Comparison of ENCODE assay signal across 23 mouse cellular contexts in the genomic region with DNA sequence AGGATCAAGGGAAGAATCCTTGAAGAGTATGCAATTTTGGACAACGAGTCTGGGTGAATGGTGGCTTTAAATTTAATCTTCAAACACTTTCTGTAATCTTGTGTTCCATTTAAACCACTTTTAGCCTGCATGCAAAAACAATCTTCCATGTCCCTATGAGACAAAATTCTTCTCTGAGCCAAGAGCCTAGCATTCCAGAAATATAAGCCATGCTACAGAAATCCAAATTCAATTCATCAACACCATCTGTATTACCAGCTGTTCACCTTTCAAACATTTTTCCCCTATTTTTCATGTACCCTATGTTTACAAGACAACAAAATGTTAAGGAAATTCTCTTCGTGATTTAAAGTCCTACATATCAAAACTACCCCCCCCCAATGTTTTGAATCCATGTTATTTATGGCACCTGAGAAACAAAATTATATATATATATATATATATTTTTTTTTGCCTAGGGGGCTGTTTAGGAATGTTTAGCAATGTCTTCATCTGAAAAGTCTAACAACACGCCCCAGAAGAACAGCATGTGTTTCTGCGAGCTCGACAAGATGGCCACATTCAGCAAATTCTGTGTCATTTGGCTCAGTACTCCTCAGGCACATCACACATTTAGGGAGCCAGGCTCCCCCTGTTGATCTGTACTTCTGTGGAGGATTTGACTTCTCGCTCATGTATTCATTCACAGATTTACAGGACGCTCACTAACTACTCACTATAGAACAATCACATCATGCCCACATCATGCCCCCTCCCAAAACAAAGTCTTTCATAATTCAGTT. TPM values are rescaled to one million over a fixed set of nuclear protein-coding genes. Genes with fewer than 3 reads are reported as not detected.
DNase-seq lines count a peak whose midpoint lies in the region; ATAC-seq and TF ChIP-seq lines count a peak whose summit lies in the region.
"Had no signal": no experiment of that assay in that cellular context is flagged by ENCODE, and none has a peak within 500 bp of the region (broad histone marks: within the 10 kb centered on the region; RNA-seq: fewer than 3 reads in every experiment).

No protein-coding gene starts in this region.

- no peaks in the 10 kb centered on the region for H3K27me3 ChIP-seq in forebrain, postnatal 0 days (ENCODE audit: insufficient read depth, low read length)
- H3K27me3 ChIP-seq in liver, embryonic 11.5 days (replicated peaks; ENCODE audit: control insufficient read depth, insufficient read depth, low read length): no peaks in the 10 kb centered on the region
- H3K27me3 ChIP-seq: embryonic facial prominence, embryonic 13.5 days; hindbrain, embryonic 15.5 days; liver, embryonic 13.5 days; lung, embryonic 15.5 days had no signal

- peak; percentile 85 for ATAC-seq in forebrain, postnatal 0 days
- no peak for ATAC-seq in monocyte, adult 5-6 weeks (replicated peaks; ENCODE audit: insufficient number of reproducible peaks, low FRiP score, low TSS enrichment, poor library complexity, severe bottlenecking)
- no peak for ATAC-seq in liver, embryonic 11.5 days (replicated peaks; ENCODE audit: low FRiP score)
- no peak for ATAC-seq in megakaryocyte progenitor cell, adult 5-6 weeks (replicated peaks; ENCODE audit: poor library complexity)
- ATAC-seq: activated CD4-positive, CD25-positive, alpha-beta regulatory T cell, adult 4 months; intestine, embryonic 16.5 days; midbrain, embryonic 16.5 days; Patski had no signal

- WGBS in forebrain, postnatal 0 days: 62% methylated on average over 7 of the region's 7 CpGs
- WGBS in liver, embryonic 11.5 days: 76% methylated on average over 7 of the region's 7 CpGs

- no peaks in the 10 kb centered on the region for H3K4me1 ChIP-seq in forebrain, postnatal 0 days (ENCODE audit: insufficient read depth)
- H3K4me1 ChIP-seq in liver, embryonic 11.5 days (replicated peaks; ENCODE audit: control insufficient read depth, insufficient read depth, low read length): no peaks in the 10 kb centered on the region
- H3K4me1 ChIP-seq: embryonic facial prominence, embryonic 13.5 days; hindbrain, embryonic 15.5 days; liver, embryonic 13.5 days; lung, embryonic 15.5 days had no signal

- no peak overlapping the region for H3K27ac ChIP-seq in forebrain, postnatal 0 days (ENCODE audit: low read depth, low read length)
- no peak overlapping the region for H3K27ac ChIP-seq in liver, embryonic 11.5 days (ENCODE audit: low read depth, low read length)
- H3K27ac ChIP-seq: embryonic facial prominence, embryonic 13.5 days; hindbrain, embryonic 15.5 days; liver, embryonic 13.5 days; lung, embryonic 15.5 days had no signal

- H3K36me3 ChIP-seq in forebrain, postnatal 0 days (ENCODE audit: insufficient read depth): no peaks in the 10 kb centered on the region
- H3K36me3 ChIP-seq in liver, embryonic 11.5 days (ENCODE audit: control insufficient read depth, insufficient read depth, low read length): no peaks in the 10 kb centered on the region
- H3K36me3 ChIP-seq: embryonic facial prominence, embryonic 13.5 days; hindbrain, embryonic 15.5 days; liver, embryonic 13.5 days; lung, embryonic 15.5 days had no signal

- H3K4me3 ChIP-seq in forebrain, postnatal 0 days (ENCODE audit: low read depth, low read length): no peak overlapping the region
- no peak overlapping the region for H3K4me3 ChIP-seq in liver, embryonic 11.5 days (ENCODE audit: low read depth, low read length)
- H3K4me3 ChIP-seq: embryonic facial prominence, embryonic 13.5 days; hindbrain, embryonic 15.5 days; liver, embryonic 13.5 days; lung, embryonic 15.5 days had no signal

- peak; percentile 8; the same call in 1 of the 2 replicates for TF ChIP-seq CTCF in forebrain, postnatal 0 days (IDR thresholded peaks at IDR 0.05; ENCODE audit: low read depth)

- intact Hi-C loops in left cerebral cortex, postnatal 14 days (cut with DNase I): no loop called here

- no peak overlapping the region for H3K4me2 ChIP-seq in forebrain, postnatal 0 days (ENCODE audit: low read depth)
- no peak overlapping the region for H3K4me2 ChIP-seq in liver, embryonic 11.5 days
- H3K4me2 ChIP-seq: embryonic facial prominence, embryonic 13.5 days; hindbrain, embryonic 15.5 days; liver, embryonic 13.5 days; lung, embryonic 15.5 days had no signal

- no peak overlapping the region for H3K9ac ChIP-seq in forebrain, postnatal 0 days
- H3K9ac ChIP-seq in liver, embryonic 11.5 days (ENCODE audit: low read depth, low read length): no peak overlapping the region
- H3K9ac ChIP-seq: embryonic facial prominence, embryonic 13.5 days; hindbrain, embryonic 15.5 days; liver, embryonic 13.5 days; lung, embryonic 15.5 days had no signal

- peak; percentile 8 to 9 for DNase-seq in left cerebral cortex, postnatal 14 days (ENCODE audit: low spot score in 2 of 2)
- no peak for DNase-seq in left cerebral cortex, adult 11 months (ENCODE audit: low spot score)
- peak; percentile 71 for DNase-seq in forebrain, postnatal 0 days
- DNase-seq in layer of hippocampus, adult 8-10 months (ENCODE audit: low spot score in 2 of 2): peak; percentile 38 to 53
- peak; percentile 30 to 62 for DNase-seq in right cerebral cortex, postnatal 10 days (ENCODE audit: low spot score in 2 of 2)
- no peak for DNase-seq in liver, embryonic 11.5 days (ENCODE audit: low spot score)
- DNase-seq: adrenal gland, postnatal 25 days; cerebellum, adult 9-11 months; gastrocnemius, postnatal 14 days; heart, postnatal 14 days; kidney, postnatal 10 days; liver, embryonic 13.5 days; thymus, postnatal 36 days had no signal

- H3K9me3 ChIP-seq in forebrain, postnatal 0 days (ENCODE audit: low read length): no peaks in the 10 kb centered on the region
- no peaks in the 10 kb centered on the region for H3K9me3 ChIP-seq in liver, embryonic 11.5 days (ENCODE audit: control insufficient read depth, low read length)
- H3K9me3 ChIP-seq: embryonic facial prominence, embryonic 13.5 days; hindbrain, embryonic 15.5 days; liver, embryonic 13.5 days; lung, embryonic 15.5 days had no signal

RNA-seq across cellular contexts. Expression of gene Lipi, which starts 47.9 kb away (rescaled TPM):
- total RNA-seq in left cerebral cortex, postnatal 14 days (2021): not detected
- 0.10 TPM in 1 of 2 replicates, not detected in the other for total RNA-seq in forebrain, postnatal 0 days (2014; rRNA removed)
- not detected in 2 replicates for polyA plus RNA-seq in forebrain, postnatal 0 days (2015; fragmentation: Nextera tagmentation; extraction: Ambion mirVana)
- total RNA-seq in layer of hippocampus, adult 8-10 months (2022): under 1 TPM in 1 of 4 experiments, not detected in 3; 0.29 TPM
- not detected in 3 replicates for total RNA-seq in monocyte, adult 5-6 weeks (2017)
- not detected in 2 replicates for polyA plus RNA-seq in liver, embryonic 11.5 days (2014; fragmentation: Nextera tagmentation; extraction: Ambion mirVana)
- total RNA-seq in megakaryocyte progenitor cell, adult 5-6 weeks (2015): not detected in 2 replicates
- not detected in 2 replicates for total RNA-seq in megakaryocyte progenitor cell, adult 5-6 weeks (2017)
- total RNA-seq: adrenal gland, postnatal 25 days; gastrocnemius, postnatal 14 days; heart, postnatal 14 days had no signal
- polyA plus RNA-seq: activated CD4-positive, CD25-positive, alpha-beta regulatory T cell, adult 4 months; hindbrain, embryonic 15.5 days; intestine, embryonic 16.5 days; limb, embryonic 11.5 days; liver, embryonic 13.5 days; lung, embryonic 15.5 days; midbrain, embryonic 16.5 days; Patski had no signal

RNA-seq across cellular contexts. Expression of gene Rbm11, which starts 54.7 kb away (rescaled TPM):
- total RNA-seq in left cerebral cortex, postnatal 14 days (2021): 1 to 10 TPM; 4.9 to 6.8 TPM
- total RNA-seq in forebrain, postnatal 0 days (2014; rRNA removed): 7.5 and 9.1 TPM in 2 replicates
- 3.8 and 5.2 TPM in 2 replicates for polyA plus RNA-seq in forebrain, postnatal 0 days (2015; fragmentation: Nextera tagmentation; extraction: Ambion mirVana)
- 1 to 10 TPM; 5.1 to 9.0 (median 6.7) TPM for total RNA-seq in layer of hippocampus, adult 8-10 months (2022)
- total RNA-seq in monocyte, adult 5-6 weeks (2017): 0.38 to 1.5 TPM (median 0.85 TPM) in 3 replicates
- 0.06 and 0.12 TPM in 2 replicates for polyA plus RNA-seq in liver, embryonic 11.5 days (2014; fragmentation: Nextera tagmentation; extraction: Ambion mirVana)
- total RNA-seq in megakaryocyte progenitor cell, adult 5-6 weeks (2015): 0.17 TPM in 1 of 2 replicates, not detected in the other
- total RNA-seq in megakaryocyte progenitor cell, adult 5-6 weeks (2017): 0.07 and 0.29 TPM in 2 replicates
- total RNA-seq: heart, postnatal 14 days had no signal

Comparison
In these comparisons a context has a peak if more than half of its experiments do, and no peak if none do; other contexts are left out.
1. DNase-seq: peak in left cerebral cortex, postnatal 14 days (2 of 2), forebrain, postnatal 0 days (single experiment), layer of hippocampus, adult 8-10 months (2 of 2) and right cerebral cortex, postnatal 10 days (2 of 2); none in left cerebral cortex, adult 11 months (single experiment) and liver, embryonic 11.5 days (single experiment).